Mouse (Mus musculus) megakaryocyte, embryonic 14.5 days (primary cell): ENCODE measurements around the gene Sppl3.

Experiments
- FLI1 ChIP-seq: IDR thresholded peaks from 2 replicates; pipeline ENCODE4 v1.6.1; 2012; ENCODE audit warnings: low read length, inconsistent platforms, mixed read lengths
- GATA1 ChIP-seq: IDR thresholded peaks from 3 replicates; pipeline ENCODE4 v1.6.1; 2012; ENCODE audit warnings: mixed read lengths, low read length, inconsistent platforms, borderline replicate concordance

- TF ChIP-seq GATA1 (no peak), FLI1 (no peak)
Observed at GRCm38 (mm10) chr5:115140726-115141125, 129.8 kb downstream of the Sppl3 start.
